Mouse (Mus musculus) forebrain, embryonic 15.5 days (tissue): ENCODE data around the gene Rapgef3. TPM values are rescaled to one million over a fixed set of nuclear protein-coding genes. Genes with fewer than 3 reads are reported as not detected.

Source experiments
- ATAC-seq: fragments of 200-750 bp; cut with Nextera tagmentation; replicated peaks from 2 replicates; pipeline ENCODE4 v1.8.0; 2017; ENCODE audit warnings: mild to moderate bottlenecking, moderate TSS enrichment, moderate library complexity
- H3K27ac ChIP-seq: fragments of 300-500 bp; sonication (generic); replicated peaks from 2 replicates; pipeline ENCODE4 v1.5.1; 2015; ENCODE audit warnings: mild to moderate bottlenecking, inconsistent platforms
- H3K27me3 ChIP-seq: fragments of 300-500 bp; sonication (generic); 2 replicates; pipeline ENCODE4 v1.6.1; 2015; ENCODE audit warnings: inconsistent platforms
- H3K36me3 ChIP-seq: fragments of 300-500 bp; sonication (generic); 2 replicates; pipeline ENCODE4 v1.6.1; 2015; ENCODE audit warnings: mild to moderate bottlenecking, inconsistent platforms
- H3K4me1 ChIP-seq: fragments of 300-500 bp; sonication (generic); 2 replicates; pipeline ENCODE4 v1.6.1; 2015; ENCODE audit warnings: inconsistent platforms
- H3K4me2 ChIP-seq: fragments of 300-500 bp; sonication (generic); replicated peaks from 2 replicates; pipeline ENCODE4 v1.6.1; 2015; ENCODE audit warnings: mild to moderate bottlenecking, inconsistent platforms
- H3K4me3 ChIP-seq: fragments of 300-500 bp; sonication (generic); 2 replicates; pipeline ENCODE4 v1.5.1; 2015; ENCODE audit warnings: mild to moderate bottlenecking, inconsistent platforms
- H3K9ac ChIP-seq: fragments of 300-500 bp; sonication (generic); replicated peaks from 2 replicates; pipeline ENCODE4 v1.6.1; 2015; ENCODE audit warnings: mild to moderate bottlenecking, inconsistent platforms
- H3K9me3 ChIP-seq: fragments of 300-500 bp; sonication (generic); 2 replicates; pipeline ENCODE4 v1.6.1; 2016; ENCODE audit warnings: inconsistent platforms
- WGBS: fragments of 180-500 bp; shearing (Covaris S2); methylation state at CpG from one replicate; pipeline ENCODE4 v1.1.7; 2015; ENCODE audit warnings: mixed read lengths; 5-methylcytosine and 5-hydroxymethylcytosine counted together
- polyA plus RNA-seq: library from polyadenylated mRNA; unstranded; fragments of >200 nt; fragmentation: Nextera tagmentation; extraction: Ambion mirVana; gene quantifications from 2 replicates; pipeline ENCODE4 v1.2.1, GENCODE M21; 2015

Gene Rapgef3
- polyA plus RNA-seq, 1 experiment from 2014 or later: 9.0 TPM

- no peak overlapping the region for H3K27ac ChIP-seq
- H3K27me3 ChIP-seq: no peaks in the 10 kb centered on the region
- no peak for ATAC-seq
- no peaks in the 10 kb centered on the region for H3K9me3 ChIP-seq
- no peak overlapping the region for H3K9ac ChIP-seq
- 84% methylated on average over 17 of the region's 17 CpGs for WGBS
- H3K4me1 ChIP-seq: no peaks in the 10 kb centered on the region
- H3K36me3 ChIP-seq: no peaks in the 10 kb centered on the region
- H3K4me3 ChIP-seq: no peak overlapping the region
- no peak overlapping the region for H3K4me2 ChIP-seq
These were observed 43.2 kb downstream of the Rapgef3 start for GRCm38 (mm10) chr15:97724346-97725197.

GRCm38 (mm10) chr15:97723536-97724345, 44.0 kb downstream of the Rapgef3 start:
- H3K27me3 ChIP-seq: no peaks in the 10 kb centered on the region
- WGBS: 82% methylated on average over 6 of the region's 6 CpGs
- H3K27ac ChIP-seq: no peak overlapping the region
- no peak overlapping the region for H3K4me2 ChIP-seq
- no peaks in the 10 kb centered on the region for H3K4me1 ChIP-seq
- H3K4me3 ChIP-seq: no peak overlapping the region
- H3K9me3 ChIP-seq: no peaks in the 10 kb centered on the region
- no peaks in the 10 kb centered on the region for H3K36me3 ChIP-seq
- H3K9ac ChIP-seq: no peak overlapping the region
- no peak for ATAC-seq

- H3K27ac ChIP-seq: no peak overlapping the region
- H3K4me3 ChIP-seq: no peak overlapping the region
- no peak for ATAC-seq
- no peaks in the 10 kb centered on the region for H3K4me1 ChIP-seq
- no peaks in the 10 kb centered on the region for H3K36me3 ChIP-seq
- H3K9ac ChIP-seq: no peak overlapping the region
- no peaks in the 10 kb centered on the region for H3K27me3 ChIP-seq
- no peak overlapping the region for H3K4me2 ChIP-seq
- 82% methylated on average over 15 of the region's 15 CpGs for WGBS
- no peaks in the 10 kb centered on the region for H3K9me3 ChIP-seq
These were observed 46.6 kb downstream of the Rapgef3 start for GRCm38 (mm10) chr15:97721008-97721701.

GRCm38 (mm10) chr15:97720026-97720675, 47.6 kb downstream of the Rapgef3 start:
- no peaks in the 10 kb centered on the region for H3K4me1 ChIP-seq
- no peak overlapping the region for H3K4me3 ChIP-seq
- H3K9me3 ChIP-seq: no peaks in the 10 kb centered on the region
- H3K27ac ChIP-seq: 0 out of 2 replicates have a peak overlapping the region, but pooled peaks have one; percentile 5
- no peak overlapping the region for H3K4me2 ChIP-seq
- no peaks in the 10 kb centered on the region for H3K36me3 ChIP-seq
- H3K27me3 ChIP-seq: no peaks in the 10 kb centered on the region
- H3K9ac ChIP-seq: no peak overlapping the region
- WGBS: 85% methylated on average over 12 of the region's 12 CpGs
- no peak for ATAC-seq

GRCm38 (mm10) chr15:97719494-97719893, 48.3 kb downstream of the Rapgef3 start:
- Histone ChIP-seq H3K4me1 (no peaks in the 10 kb centered on the region), H3K4me2 (no peak overlapping the region), H3K4me3 (no peak overlapping the region), H3K36me3 (no peaks in the 10 kb centered on the region), H3K27me3 (no peaks in the 10 kb centered on the region), H3K27ac (no peak overlapping the region), H3K9ac (no peak overlapping the region), H3K9me3 (no peaks in the 10 kb centered on the region)
- WGBS: 92% methylated on average over 12 of the region's 12 CpGs
- ATAC-seq: no peak

- H3K4me2 ChIP-seq: no peak overlapping the region
- no peaks in the 10 kb centered on the region for H3K36me3 ChIP-seq
- H3K9me3 ChIP-seq: no peaks in the 10 kb centered on the region
- H3K27me3 ChIP-seq: no peaks in the 10 kb centered on the region
- no peak overlapping the region for H3K27ac ChIP-seq
- H3K4me3 ChIP-seq: no peak overlapping the region
- 84% methylated on average over 8 of the region's 8 CpGs for WGBS
- H3K4me1 ChIP-seq: no peaks in the 10 kb centered on the region
- no peak overlapping the region for H3K9ac ChIP-seq
- no peak for ATAC-seq
These were observed 49.1 kb downstream of the Rapgef3 start for GRCm38 (mm10) chr15:97718535-97719155.

GRCm38 (mm10) chr15:97717861-97718534, 49.8 kb downstream of the Rapgef3 start:
- H3K27me3 ChIP-seq: no peaks in the 10 kb centered on the region
- peak; percentile 58; the same call in 1 of the 2 replicates for ATAC-seq
- WGBS: 32% methylated on average over 12 of the region's 12 CpGs

GRCm38 (mm10) chr15:97716782-97717181, 51.0 kb downstream of the Rapgef3 start:
- no peak for ATAC-seq
- Histone ChIP-seq H3K4me3 (no peak overlapping the region), H3K9ac (no peak overlapping the region), H3K4me1 (no peaks in the 10 kb centered on the region), H3K9me3 (no peaks in the 10 kb centered on the region), H3K36me3 (no peaks in the 10 kb centered on the region), H3K27ac (no peak overlapping the region), H3K27me3 (no peaks in the 10 kb centered on the region), H3K4me2 (no peak overlapping the region)
- WGBS: 92% methylated on average over 11 of the region's 11 CpGs

More at GRCm38 (mm10) chr15:97717861-97718534, 49.8 kb downstream of the Rapgef3 start:
- Histone ChIP-seq H3K36me3 (no peaks in the 10 kb centered on the region), H3K9me3 (no peaks in the 10 kb centered on the region), H3K27ac (no peak overlapping the region), H3K4me3 (no peak overlapping the region), H3K4me2 (no peak overlapping the region), H3K9ac (no peak overlapping the region), H3K4me1 (no peaks in the 10 kb centered on the region)

GRCm38 (mm10) chr15:97715734-97716133, 52.0 kb downstream of the Rapgef3 start:
- Histone ChIP-seq H3K27me3 (no peaks in the 10 kb centered on the region), H3K36me3 (no peaks in the 10 kb centered on the region), H3K27ac (no peak overlapping the region), H3K4me2 (no peak overlapping the region), H3K4me1 (no peaks in the 10 kb centered on the region), H3K9ac (no peak overlapping the region), H3K4me3 (no peak overlapping the region), H3K9me3 (no peaks in the 10 kb centered on the region)
- ATAC-seq: no peak
- 92% methylated on average over 1 of the region's 1 CpGs for WGBS

GRCm38 (mm10) chr15:97715083-97715482, 52.7 kb downstream of the Rapgef3 start:
- Histone ChIP-seq H3K9ac (no peak overlapping the region), H3K36me3 (no peaks in the 10 kb centered on the region), H3K4me1 (no peaks in the 10 kb centered on the region), H3K27me3 (no peaks in the 10 kb centered on the region), H3K9me3 (no peaks in the 10 kb centered on the region), H3K4me2 (no peak overlapping the region), H3K27ac (no peak overlapping the region), H3K4me3 (no peak overlapping the region)
- no peak for ATAC-seq
- 86% methylated on average over 8 of the region's 8 CpGs for WGBS

GRCm38 (mm10) chr15:97712546-97712945, 55.2 kb downstream of the Rapgef3 start:
- H3K4me2 ChIP-seq: no peak overlapping the region
- H3K9me3 ChIP-seq: no peaks in the 10 kb centered on the region
- H3K4me3 ChIP-seq: no peak overlapping the region
- no peaks in the 10 kb centered on the region for H3K4me1 ChIP-seq
- no peak overlapping the region for H3K27ac ChIP-seq
- WGBS: 73% methylated on average over 6 of the region's 6 CpGs
- no peak overlapping the region for H3K9ac ChIP-seq
- H3K36me3 ChIP-seq: no peaks in the 10 kb centered on the region
- H3K27me3 ChIP-seq: no peaks in the 10 kb centered on the region
- ATAC-seq: no peak
